Mouse (Mus musculus) kidney, postnatal 0 days (tissue): ENCODE data around the gene Rfc5. TPM values are rescaled to one million over a fixed set of nuclear protein-coding genes. Genes with fewer than 3 reads are reported as not detected.

Experiments used
- ATAC-seq: fragments of 200-750 bp; cut with Nextera tagmentation; replicated peaks from 2 replicates; pipeline ENCODE4 v1.8.0; 2017; ENCODE audit warnings: low read depth, moderate number of reproducible peaks, moderate TSS enrichment, moderate library complexity; ENCODE audit not compliant: low FRiP score
- DNase-seq: peaks from one replicate; pipeline ENCODE4 v3.0.0-alpha.2; 2016; ENCODE audit warnings: low spot score
- H3K27ac ChIP-seq: fragments of 300-500 bp; sonication (generic); 2 replicates; pipeline ENCODE4 v1.5.1; 2014; ENCODE audit warnings: mild to moderate bottlenecking
- H3K27me3 ChIP-seq: fragments of 300-500 bp; sonication (generic); 2 replicates; pipeline ENCODE4 v1.6.1; 2014; ENCODE audit warnings: low read length, mixed read lengths; ENCODE audit not compliant: insufficient read depth
- H3K36me3 ChIP-seq: fragments of 300-500 bp; sonication (generic); 2 replicates; pipeline ENCODE4 v1.6.1; 2014; ENCODE audit warnings: low read length, mixed read lengths; ENCODE audit not compliant: insufficient read depth
- H3K4me1 ChIP-seq: fragments of 300-500 bp; sonication (generic); replicated peaks from 2 replicates; pipeline ENCODE4 v1.6.1; 2014; ENCODE audit warnings: antibody characterized with exemption, low read length, mixed read lengths; ENCODE audit not compliant: insufficient read depth
- H3K4me2 ChIP-seq: fragments of 300-500 bp; sonication (generic); 2 replicates; pipeline ENCODE4 v1.6.1; 2014; ENCODE audit warnings: mild to moderate bottlenecking, low read length, moderate library complexity, mixed read lengths
- H3K4me3 ChIP-seq: fragments of 300-500 bp; sonication (generic); replicated peaks from 2 replicates; pipeline ENCODE4 v1.5.1; 2014; ENCODE audit warnings: low read depth, low read length
- H3K9ac ChIP-seq: fragments of 300-500 bp; sonication (generic); 2 replicates; pipeline ENCODE4 v1.6.1; 2014; ENCODE audit warnings: low read depth, low read length
- H3K9me3 ChIP-seq: fragments of 300-500 bp; sonication (generic); replicated peaks from 2 replicates; pipeline ENCODE4 v1.6.1; 2016; ENCODE audit warnings: low read length, inconsistent platforms, mixed read lengths
- CTCF ChIP-seq: IDR thresholded peaks from 2 replicates; pipeline ENCODE4 v1.5.1; 2016; ENCODE audit warnings: antibody characterized with exemption, low read depth, mild to moderate bottlenecking, moderate library complexity
- WGBS: fragments of 180-500 bp; shearing (Covaris S2); extraction: QIAGEN DNeasy Blood & Tissue Kit; methylation state at CpG from one replicate; pipeline ENCODE4 v1.1.7; 2014; 5-methylcytosine and 5-hydroxymethylcytosine counted together
- polyA plus RNA-seq: library from polyadenylated mRNA; unstranded; fragments of >200 nt; fragmentation: Nextera tagmentation; extraction: Ambion mirVana; gene quantifications from 2 replicates; pipeline ENCODE4 v1.2.1, GENCODE M21; 2015

Rfc5 gene
- polyA plus RNA-seq, 1 experiment from 2014 or later = 54.7 TPM

DNA sequence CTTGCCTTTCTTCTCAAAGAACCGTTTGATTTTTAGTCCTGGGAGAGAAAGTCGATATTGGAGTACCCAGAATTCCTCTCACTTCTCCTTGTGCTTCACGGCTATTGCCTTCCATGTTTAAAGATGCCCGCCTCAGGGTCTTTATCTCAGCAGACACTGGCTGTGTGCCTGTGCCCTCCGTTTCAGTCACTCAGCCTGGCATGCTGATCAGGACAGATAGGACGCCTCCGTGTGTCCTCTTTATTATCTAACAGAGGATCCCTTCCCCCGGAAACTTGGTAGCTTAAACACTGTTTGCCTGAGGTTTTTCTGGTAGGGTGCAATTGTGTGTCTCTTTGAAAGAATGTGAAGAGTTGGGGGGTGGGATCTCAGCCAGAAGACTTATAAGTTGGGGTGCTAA is 50.3 kb downstream of the Rfc5 start:
- Histone ChIP-seq H3K27me3 (no peaks in the 10 kb centered on the region), H3K9ac (no peak overlapping the region), H3K36me3 (peaks cover 12% of the 10 kb centered on the region; the same call in 1 of the 2 replicates), H3K4me1 (no peaks in the 10 kb centered on the region), H3K27ac (no peak overlapping the region), H3K9me3 (no peaks in the 10 kb centered on the region), H3K4me3 (no peak overlapping the region), H3K4me2 (no peak overlapping the region)
- ATAC-seq = no peak
- WGBS = 84% methylated on average over 8 of the region's 8 CpGs
- TF ChIP-seq CTCF = no peak
- DNase-seq = no peak

DNA sequence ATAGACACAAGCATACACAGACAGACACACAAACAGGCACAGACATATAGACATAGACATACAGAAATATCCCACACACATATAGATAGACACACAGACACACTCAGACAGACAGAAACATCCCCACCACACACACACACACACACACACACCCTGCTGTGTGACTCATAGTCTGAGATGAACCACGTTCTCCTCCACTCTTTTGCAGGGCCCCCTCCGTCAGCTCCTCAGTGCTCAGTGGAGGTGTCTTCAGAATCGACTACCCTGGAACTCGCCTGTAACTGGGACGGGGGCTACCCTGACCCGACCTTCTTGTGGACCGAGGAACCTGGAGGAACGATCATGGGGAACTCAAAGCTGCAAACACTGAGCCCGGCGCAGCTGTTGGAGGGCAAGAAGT is 50.8 kb downstream of the Rfc5 start:
- Histone ChIP-seq H3K4me3 (no peak overlapping the region), H3K4me2 (no peak overlapping the region), H3K4me1 (no peaks in the 10 kb centered on the region), H3K9ac (no peak overlapping the region), H3K9me3 (no peaks in the 10 kb centered on the region), H3K27ac (no peak overlapping the region), H3K27me3 (no peaks in the 10 kb centered on the region), H3K36me3 (peaks cover 11% of the 10 kb centered on the region; the same call in 1 of the 2 replicates)
- WGBS = 83% methylated on average over 10 of the region's 10 CpGs
- DNase-seq (no peak), ATAC-seq (no peak)
- no peak for TF ChIP-seq CTCF

DNA sequence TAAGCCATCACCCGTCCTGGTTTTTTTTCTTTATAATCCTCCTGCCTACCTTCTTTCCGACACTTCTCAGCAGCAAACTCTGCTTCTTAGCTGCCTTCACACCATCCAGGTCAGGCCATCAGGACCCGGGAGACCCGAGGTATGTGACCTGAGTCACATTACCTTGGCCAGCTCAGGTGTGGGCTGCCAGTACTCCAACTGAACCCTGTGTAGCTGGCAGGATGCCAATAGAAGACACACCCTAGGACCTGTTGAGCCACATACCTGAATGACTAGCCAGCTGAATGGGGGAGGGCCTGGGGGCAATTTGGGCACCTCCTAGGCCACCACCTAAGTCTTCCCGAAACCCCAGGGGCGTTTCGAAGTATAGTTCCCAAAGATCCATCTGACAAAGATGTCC is 58.4 kb downstream of the Rfc5 start:
- ATAC-seq = 0 out of 2 replicates have a peak, but pooled peaks have one; percentile 56
- no peaks in the 10 kb centered on the region for H3K4me1 ChIP-seq
- no peaks in the 10 kb centered on the region for H3K27me3 ChIP-seq
- H3K9ac ChIP-seq = no peak overlapping the region
- no peak overlapping the region for H3K4me2 ChIP-seq
- H3K27ac ChIP-seq = no peak overlapping the region
- no peak overlapping the region for H3K4me3 ChIP-seq
- no peak for DNase-seq
- H3K36me3 ChIP-seq = 0 out of 2 replicates have a peak, but pooled peaks cover 8% of the 10 kb centered on the region
- H3K9me3 ChIP-seq = no peaks in the 10 kb centered on the region
- 68% methylated on average over 7 of the region's 7 CpGs for WGBS
- no peak for TF ChIP-seq CTCF

Other genes with a start within 250 kb of the Rfc5 start
- gene Pebp1, start 101.4 kb downstream of the Rfc5 start, polyA plus RNA-seq = 625 and 668 TPM in 2 replicates
- gene Vsig10, start 70.0 kb downstream of the Rfc5 start, polyA plus RNA-seq = 9.5 and 11.6 TPM in 2 replicates
- gene Wsb2, start 31.7 kb downstream of the Rfc5 start, polyA plus RNA-seq = 89.3 and 92.2 TPM in 2 replicates
- gene Ksr2, start 25.0 kb upstream of the Rfc5 start, polyA plus RNA-seq = 0.42 and 0.71 TPM in 2 replicates